In the genomic region with DNA sequence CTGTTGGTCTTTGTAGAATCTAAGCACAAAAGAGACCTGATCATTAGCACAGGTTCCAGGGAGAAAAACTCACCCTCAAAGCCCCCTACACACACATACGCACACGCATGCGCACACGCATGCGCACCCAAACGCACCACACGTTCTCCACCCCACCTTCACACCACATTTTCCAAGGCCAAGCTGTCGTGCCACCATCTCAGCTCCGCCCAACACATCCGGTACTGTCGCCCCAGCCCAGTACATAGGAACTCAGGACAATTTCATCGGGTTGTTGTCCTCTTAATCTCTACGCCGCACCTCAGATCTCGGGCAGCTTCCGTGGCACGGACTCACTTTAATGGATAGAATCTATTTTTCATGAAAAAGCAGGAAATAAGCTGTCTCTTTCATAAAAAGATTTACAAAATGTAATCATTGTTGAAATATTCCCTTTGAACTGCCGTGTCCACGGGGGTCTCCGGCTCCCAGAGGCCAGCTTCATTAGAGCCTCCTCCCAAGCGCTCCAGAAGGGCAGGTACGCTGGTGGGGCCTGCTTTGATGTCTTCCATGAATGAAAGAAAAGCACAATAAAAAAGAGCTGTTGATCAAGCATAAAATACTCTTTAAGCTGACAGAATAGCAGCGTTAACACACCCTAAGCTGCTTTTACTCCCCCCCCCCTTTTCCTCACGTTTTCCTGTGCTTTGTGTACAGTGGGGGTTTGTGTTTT, we compare ENCODE assay signal across 8 mouse cellular contexts.
DNase-seq lines count a peak whose midpoint lies in the region; ATAC-seq and TF ChIP-seq lines count a peak whose summit lies in the region.

No protein-coding gene starts in this region.

- no peak overlapping the region for H3K4me3 ChIP-seq in heart, adult 2 months
- no peak overlapping the region for H3K4me3 ChIP-seq in hindbrain, embryonic 16.5 days (ENCODE audit: low read length)

- peak; percentile 67 for TF ChIP-seq POLR2A in heart, adult 2 months (IDR thresholded peaks at IDR 0.05; ENCODE audit: insufficient read depth, low read depth, low read length)
- no peak for TF ChIP-seq POLR2A in brain, embryonic 14.5 days (IDR thresholded peaks at IDR 0.05; ENCODE audit: borderline replicate concordance, extremely low read depth, insufficient read depth, insufficient read length, poor library complexity, severe bottlenecking)

- 56% methylated on average over 24 of the region's 24 CpGs for WGBS in heart, adult 2 months
- WGBS in hindbrain, embryonic 16.5 days = 53% methylated on average over 24 of the region's 24 CpGs

- H3K4me1 ChIP-seq in heart, adult 2 months (ENCODE audit: control insufficient read depth, insufficient read depth, low read length) = peaks cover 37% of the 10 kb centered on the region
- H3K4me1 ChIP-seq in hindbrain, embryonic 16.5 days (ENCODE audit: control insufficient read depth, insufficient read depth, low read depth, low read length) = peaks cover 30% of the 10 kb centered on the region

- intact Hi-C loops in heart, adult 2 months (cut with DNase I) = loop anchor here (1.0 kb wide), 1 partner anchor 8 kb away; no protein-coding TSS in a partner anchor
- intact Hi-C loops in heart, postnatal 25 days (cut with DNase I) = no loop called here

- no peak overlapping the region for H3K9ac ChIP-seq in heart, adult 2 months (ENCODE audit: low read depth, low read length)
- H3K9ac ChIP-seq in hindbrain, embryonic 16.5 days (ENCODE audit: low read depth, low read length) = peak overlapping the region; percentile 29; the same call in 1 of the 2 replicates

- TF ChIP-seq EP300 in heart, adult 2 months (IDR thresholded peaks at IDR 0.05; ENCODE audit: insufficient read depth, low read depth, low read length) = peak; percentile 73; the same call in 1 of the 2 replicates

- peak overlapping the region; percentile 29 for H3K4me2 ChIP-seq in hindbrain, embryonic 16.5 days (ENCODE audit: low read length)

- H3K9me3 ChIP-seq in hindbrain, embryonic 16.5 days (ENCODE audit: control insufficient read depth, low read length) = no peaks in the 10 kb centered on the region

- H3K79me2 ChIP-seq in heart, adult 2 months (replicated peaks; ENCODE audit: control insufficient read depth, insufficient read depth, low read length) = no peaks in the 10 kb centered on the region

- H3K27me3 ChIP-seq in heart, adult 2 months (ENCODE audit: control insufficient read depth, insufficient read depth, low read length) = no peaks in the 10 kb centered on the region
- no peaks in the 10 kb centered on the region for H3K27me3 ChIP-seq in hindbrain, embryonic 16.5 days (replicated peaks; ENCODE audit: control insufficient read depth, insufficient read depth, low read length)

- peak; percentile 37 to 47 for DNase-seq in heart, adult 2 months
- no peak for DNase-seq in heart, postnatal 25 days (ENCODE audit: low spot score)
- DNase-seq in brain, embryonic 14.5 days (ENCODE audit: low read depth) = peak; percentile 92
- DNase-seq in lung, postnatal 10 days = peak; percentile 60
- no peak for DNase-seq in thymus, postnatal 0 days (ENCODE audit: low spot score)
- DNase-seq in spleen, adult 18-20 months = no peak
- DNase-seq in embryo, embryonic 10 days (ENCODE audit: low spot score) = no peak

- peak overlapping the region; percentile 91 for H3K27ac ChIP-seq in heart, adult 2 months
- H3K27ac ChIP-seq in hindbrain, embryonic 16.5 days (ENCODE audit: low read depth, low read length) = peak overlapping the region; percentile 42

- no peak for TF ChIP-seq CTCF in heart, adult 2 months (IDR thresholded peaks at IDR 0.05)
- TF ChIP-seq CTCF in brain, embryonic 14.5 days (IDR thresholded peaks at IDR 0.05; ENCODE audit: borderline replicate concordance, extremely low read depth, insufficient read depth, insufficient read length) = no peak

- peaks cover 28% of the 10 kb centered on the region for H3K36me3 ChIP-seq in heart, adult 2 months (ENCODE audit: control insufficient read depth, insufficient read depth, low read length)
- H3K36me3 ChIP-seq in hindbrain, embryonic 16.5 days (ENCODE audit: control insufficient read depth, insufficient read depth, low read length) = no peaks in the 10 kb centered on the region

- no peak for ATAC-seq in hindbrain, embryonic 16.5 days

Comparison
In these comparisons a context has a peak if more than half of its experiments do, and no peak if none do; other contexts are left out.
1. DNase-seq: peak in heart, adult 2 months (2 of 2), brain, embryonic 14.5 days (single experiment) and lung, postnatal 10 days (single experiment); none in heart, postnatal 25 days (single experiment), thymus, postnatal 0 days (single experiment), spleen, adult 18-20 months (0 of 2) and embryo, embryonic 10 days (single experiment).